Mouse (Mus musculus) embryonic fibroblast, embryonic 13.5 days (primary cell): ENCODE data around the gene Mapkapk5. TPM values are rescaled to one million over a fixed set of nuclear protein-coding genes. Genes with fewer than 3 reads are reported as not detected.
A peak's percentile ranks its signal among the peaks of the same experiment; 100 is the strongest.

Experiments used
- H3K27ac ChIP-seq: 2 replicates; pipeline ENCODE4 v1.5.1; 2012; ENCODE audit warnings: low read length, control low read depth, inconsistent platforms; ENCODE audit not compliant: insufficient read depth
- H3K4me1 ChIP-seq: 2 replicates; pipeline ENCODE4 v1.6.1; 2011; ENCODE audit warnings: low read length; ENCODE audit not compliant: control insufficient read depth, insufficient read depth
- H3K4me3 ChIP-seq: 2 replicates; pipeline ENCODE4 v1.5.1; 2011; ENCODE audit warnings: mild to moderate bottlenecking, control low read depth, low read length; ENCODE audit not compliant: insufficient read depth
- CTCF ChIP-seq: IDR thresholded peaks from 2 replicates; pipeline ENCODE4 v1.5.1; 2011; ENCODE audit warnings: mild to moderate bottlenecking, control low read depth, low read length, moderate library complexity, borderline replicate concordance; ENCODE audit not compliant: insufficient read depth
- POLR2A ChIP-seq: IDR thresholded peaks from 2 replicates; pipeline ENCODE4 v1.6.1; 2011; ENCODE audit warnings: low read depth, mild to moderate bottlenecking, control low read depth, low read length, moderate library complexity
- polyA plus RNA-seq: library from polyadenylated mRNA; stranded (reverse); fragments of >200 nt; gene quantifications from 2 replicates; pipeline ENCODE4 v1.2.4, GENCODE M21; 2011; ENCODE audit warnings: low read depth; ENCODE audit not compliant: missing spikeins, insufficient read length

Gene Mapkapk5
- polyA plus RNA-seq, 1 experiment = 68.3 TPM

- Histone ChIP-seq H3K27ac (no peak overlapping the region), H3K4me3 (no peak overlapping the region), H3K4me1 (peaks cover 6% of the 10 kb centered on the region)
- no peak for TF ChIP-seq CTCF
- TF ChIP-seq POLR2A = no peak
Measured at GRCm38 (mm10) chr5:121585699-121586098, 40.0 kb upstream of the Mapkapk5 start.

GRCm38 (mm10) chr5:121585005-121585404 lies 39.3 kb upstream of the Mapkapk5 start:
- TF ChIP-seq CTCF (no peak), POLR2A (no peak)
- Histone ChIP-seq H3K4me1 (peaks cover 6% of the 10 kb centered on the region), H3K27ac (no peak overlapping the region), H3K4me3 (no peak overlapping the region)

DNA sequence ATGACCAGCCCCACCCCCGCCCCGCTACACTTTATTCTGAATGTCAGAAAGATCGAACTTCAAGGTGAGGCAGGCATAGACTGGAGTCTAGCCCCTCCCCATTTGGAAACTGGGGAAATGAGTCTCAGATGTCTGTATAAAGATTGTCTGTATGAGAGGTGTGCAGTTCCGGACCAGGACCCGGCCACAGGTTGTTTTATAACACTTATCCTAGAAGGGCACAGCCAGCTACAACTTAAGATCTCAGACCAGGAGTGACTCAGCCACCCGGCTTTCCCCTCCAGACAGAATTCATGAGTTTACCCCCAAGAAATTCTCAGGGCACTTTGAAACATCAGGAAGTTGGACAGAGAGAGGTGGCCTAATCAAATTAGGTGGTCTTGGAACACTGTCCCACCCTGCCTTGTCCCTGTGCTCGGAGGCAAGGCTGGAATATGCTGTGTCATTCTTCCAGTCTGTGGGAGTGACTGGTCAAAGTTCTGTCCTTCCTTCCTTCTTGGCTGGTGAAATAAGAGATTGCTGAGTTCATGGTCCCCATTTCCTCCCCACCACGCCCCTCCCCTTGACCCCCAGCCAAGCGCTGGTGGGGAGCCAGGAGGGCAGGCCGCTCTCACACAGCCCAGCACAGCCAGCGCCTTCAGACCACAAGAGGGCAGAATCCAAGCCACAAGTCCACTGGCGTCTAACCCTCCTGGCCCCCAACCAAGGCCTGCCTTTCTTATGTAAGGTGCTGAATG lies 38.2 kb upstream of the Mapkapk5 start:
- TF ChIP-seq POLR2A = peak; percentile 63
- TF ChIP-seq CTCF = peak; percentile 70
- H3K4me1 ChIP-seq = peaks cover 6% of the 10 kb centered on the region
- peak overlapping the region; percentile 95 for H3K27ac ChIP-seq
- H3K4me3 ChIP-seq = no peak overlapping the region

- Histone ChIP-seq H3K4me3 (no peak overlapping the region), H3K27ac (no peak overlapping the region), H3K4me1 (peaks cover 6% of the 10 kb centered on the region)
- TF ChIP-seq CTCF = no peak
- no peak for TF ChIP-seq POLR2A
Measured at GRCm38 (mm10) chr5:121581945-121582344, 36.2 kb upstream of the Mapkapk5 start.

DNA sequence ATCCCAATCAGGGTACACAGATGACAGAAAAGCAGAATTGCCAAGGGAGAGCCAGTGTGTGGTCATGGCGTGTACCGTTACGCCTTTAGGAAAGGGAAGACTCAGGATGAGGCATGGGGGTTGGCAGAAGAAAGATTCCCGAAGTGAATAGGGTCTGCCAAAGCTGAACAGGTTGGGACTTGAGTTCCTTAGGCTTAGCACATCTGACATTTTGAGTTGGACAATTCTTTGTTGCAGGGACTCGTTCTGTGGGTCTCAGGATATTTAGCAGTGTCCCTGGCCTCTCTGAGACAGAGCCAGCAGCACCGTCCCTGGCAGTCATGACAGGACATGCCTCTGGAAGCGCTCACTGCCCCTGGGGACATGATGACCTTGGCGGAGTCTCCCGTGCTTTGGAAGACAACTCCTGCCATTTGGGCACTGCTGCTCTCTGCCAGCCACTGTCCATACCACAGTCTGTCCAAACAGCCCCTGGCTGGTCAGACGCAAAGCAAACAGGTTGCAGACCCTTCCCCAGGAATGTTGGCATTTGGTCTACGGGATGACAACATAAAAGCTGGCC lies 31.3 kb upstream of the Mapkapk5 start:
- Histone ChIP-seq H3K4me3 (no peak overlapping the region), H3K27ac (no peak overlapping the region), H3K4me1 (no peaks in the 10 kb centered on the region)
- TF ChIP-seq CTCF (no peak), POLR2A (no peak)

DNA sequence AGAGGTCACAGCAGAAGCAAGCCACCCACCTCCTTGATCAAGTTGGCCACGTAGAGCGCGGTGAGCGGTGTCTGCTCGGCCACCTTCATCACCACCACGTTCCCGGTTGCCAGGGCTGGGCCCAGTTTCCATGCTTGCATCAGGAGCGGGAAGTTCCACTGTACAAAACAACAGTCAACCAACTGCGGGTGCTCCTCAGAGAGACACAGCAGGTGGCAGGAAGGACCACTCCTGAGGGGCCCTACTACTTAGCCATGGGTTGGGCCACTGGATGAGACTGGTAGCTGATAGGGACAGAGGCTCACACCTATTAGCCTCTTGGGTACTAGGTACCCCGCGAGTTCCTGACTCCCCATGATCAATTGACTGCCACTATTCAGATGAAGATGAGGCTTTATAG lies 30.2 kb upstream of the Mapkapk5 start:
- H3K4me1 ChIP-seq = no peaks in the 10 kb centered on the region
- TF ChIP-seq CTCF = no peak
- no peak for TF ChIP-seq POLR2A
- no peak overlapping the region for H3K4me3 ChIP-seq
- no peak overlapping the region for H3K27ac ChIP-seq

- TF ChIP-seq POLR2A (no peak), CTCF (no peak)
- Histone ChIP-seq H3K4me1 (no peaks in the 10 kb centered on the region), H3K4me3 (no peak overlapping the region), H3K27ac (no peak overlapping the region)
Measured at GRCm38 (mm10) chr5:121574145-121574544, 28.4 kb upstream of the Mapkapk5 start.

GRCm38 (mm10) chr5:121570787-121571186 lies 25.1 kb upstream of the Mapkapk5 start:
- no peaks in the 10 kb centered on the region for H3K4me1 ChIP-seq
- no peak overlapping the region for H3K27ac ChIP-seq

DNA sequence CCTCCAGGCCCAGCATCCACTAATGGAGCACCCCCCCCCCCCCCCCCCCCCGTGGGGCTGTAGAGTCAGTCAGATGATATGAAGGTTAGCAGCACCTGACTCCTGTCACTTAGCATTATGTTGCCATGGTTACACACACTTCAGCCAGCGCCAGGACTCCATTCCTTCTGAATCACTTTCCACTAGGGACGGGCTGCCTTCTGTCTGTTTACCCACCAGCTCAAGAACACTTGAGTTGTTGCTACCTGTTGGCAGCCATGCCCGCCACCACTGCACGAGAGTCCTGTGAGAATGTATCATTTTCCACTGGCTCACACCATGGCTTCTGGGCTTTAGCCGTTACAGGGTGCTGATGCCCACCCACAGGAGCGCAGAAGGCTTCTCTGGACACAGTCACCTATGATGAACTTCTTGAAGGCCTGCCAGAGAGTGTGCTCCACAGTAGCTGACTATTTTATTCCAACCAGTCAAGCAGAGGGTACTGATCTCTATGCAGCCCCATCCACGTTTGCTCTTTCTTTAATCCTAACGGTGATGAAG lies 24.2 kb upstream of the Mapkapk5 start:
- no peak for TF ChIP-seq POLR2A
- TF ChIP-seq CTCF = no peak
- Histone ChIP-seq H3K27ac (no peak overlapping the region), H3K4me3 (no peak overlapping the region), H3K4me1 (no peaks in the 10 kb centered on the region)

More at GRCm38 (mm10) chr5:121570787-121571186, 25.1 kb upstream of the Mapkapk5 start:
- TF ChIP-seq CTCF = no peak
- TF ChIP-seq POLR2A = no peak
- H3K4me3 ChIP-seq = no peak overlapping the region

DNA sequence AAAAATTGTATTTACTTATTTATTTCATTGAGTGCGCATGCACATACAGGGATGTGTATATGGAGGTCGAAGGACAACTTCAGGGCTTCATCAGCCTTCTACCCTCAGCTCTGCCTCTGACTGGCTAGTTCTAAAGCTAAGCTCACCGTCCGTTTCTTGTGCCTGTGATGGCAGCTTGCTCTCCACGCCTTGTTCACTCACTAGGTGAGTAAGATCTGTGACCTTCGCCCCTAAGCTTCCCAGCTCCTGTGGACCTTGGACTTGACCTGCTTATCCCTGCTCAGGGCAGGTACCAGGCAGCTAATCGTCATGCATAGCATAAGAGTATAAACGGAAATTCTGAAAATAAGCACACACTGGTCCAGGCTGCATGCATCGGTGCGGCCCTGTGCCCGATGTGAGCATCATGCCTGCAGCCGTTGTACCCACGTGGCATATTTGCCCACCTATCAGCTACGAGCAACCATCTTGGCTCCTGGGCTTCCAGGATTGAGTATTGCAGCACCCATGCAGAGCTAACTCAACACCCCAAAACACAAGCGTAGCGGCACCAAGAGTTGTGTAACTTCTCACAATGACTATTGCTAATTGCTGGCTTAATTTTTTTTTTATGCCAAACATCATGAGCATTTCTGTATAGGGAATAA lies 20.5 kb upstream of the Mapkapk5 start:
- no peaks in the 10 kb centered on the region for H3K4me1 ChIP-seq

More for the DNA sequence above, 20.5 kb upstream of the Mapkapk5 start:
- no peak overlapping the region for H3K27ac ChIP-seq
- TF ChIP-seq CTCF = no peak
- TF ChIP-seq POLR2A = no peak
- no peak overlapping the region for H3K4me3 ChIP-seq
